Mouse (Mus musculus): ENCODE measurements around the gene Sctr.

The Sctr gene

GRCm38 (mm10) chr1:120030474-120030873 is 23.8 kb downstream of the Sctr start:
- no peak for DNase-seq (ENCODE audit: low spot score)

- peak; percentile 76 for DNase-seq (ENCODE audit: low spot score)
Observed at GRCm38 (mm10) chr1:120032804-120033468, 26.2 kb downstream of the Sctr start.

- DNase-seq (ENCODE audit: low spot score) = no peak
Observed at GRCm38 (mm10) chr1:120033469-120033854, 26.8 kb downstream of the Sctr start.

GRCm38 (mm10) chr1:120034793-120035192 is 28.1 kb downstream of the Sctr start:
- no peak for DNase-seq (ENCODE audit: low spot score)

GRCm38 (mm10) chr1:120035456-120036034 is 28.9 kb downstream of the Sctr start:
- no peak for DNase-seq (ENCODE audit: low spot score)

- no peak for DNase-seq (ENCODE audit: low spot score)
Observed at GRCm38 (mm10) chr1:120037021-120037683, 30.5 kb downstream of the Sctr start.

- DNase-seq (ENCODE audit: low spot score) = no peak
Observed at GRCm38 (mm10) chr1:120038594-120038993, 31.9 kb downstream of the Sctr start.

- DNase-seq (ENCODE audit: low spot score) = no peak
Observed at GRCm38 (mm10) chr1:120042421-120042820, 35.7 kb downstream of the Sctr start.

GRCm38 (mm10) chr1:120044584-120044983 is 37.9 kb downstream of the Sctr start:
- no peak for DNase-seq (ENCODE audit: low spot score)

- DNase-seq (ENCODE audit: low spot score) = no peak
Observed at GRCm38 (mm10) chr1:120047325-120047724, 40.6 kb downstream of the Sctr start.

GRCm38 (mm10) chr1:120051070-120051469 is 44.4 kb downstream of the Sctr start:
- DNase-seq (ENCODE audit: low spot score) = no peak

GRCm38 (mm10) chr1:120054997-120055396 is 48.3 kb downstream of the Sctr start:
- DNase-seq (ENCODE audit: low spot score) = no peak

- DNase-seq (ENCODE audit: low spot score) = no peak
Observed at GRCm38 (mm10) chr1:120055475-120055874, 48.8 kb downstream of the Sctr start.

- no peak for DNase-seq (ENCODE audit: low spot score)
Observed at GRCm38 (mm10) chr1:120056236-120056635, 49.5 kb downstream of the Sctr start.

- no peak for DNase-seq (ENCODE audit: low spot score)
Observed at GRCm38 (mm10) chr1:120057044-120057443, 50.4 kb downstream of the Sctr start.

GRCm38 (mm10) chr1:120057674-120058430 is 51.2 kb downstream of the Sctr start:
- DNase-seq (ENCODE audit: low spot score) = no peak

GRCm38 (mm10) chr1:120060687-120061086 is 54.0 kb downstream of the Sctr start:
- no peak for DNase-seq (ENCODE audit: low spot score)

- no peak for DNase-seq (ENCODE audit: low spot score)
Observed at GRCm38 (mm10) chr1:120062231-120062630, 55.5 kb downstream of the Sctr start.

GRCm38 (mm10) chr1:120064036-120064682 is 57.5 kb downstream of the Sctr start:
- no peak for DNase-seq (ENCODE audit: low spot score)

- DNase-seq (ENCODE audit: low spot score) = no peak
Observed at GRCm38 (mm10) chr1:120066159-120066558, 59.5 kb downstream of the Sctr start.

GRCm38 (mm10) chr1:120066625-120067024 is 59.9 kb downstream of the Sctr start:
- DNase-seq (ENCODE audit: low spot score) = no peak

GRCm38 (mm10) chr1:120069120-120069519 is 62.4 kb downstream of the Sctr start:
- DNase-seq (ENCODE audit: low spot score) = no peak
